Mouse (Mus musculus) T-cell, adult 2 months (primary cell): ENCODE measurements around the gene Rrp12.
A peak's percentile ranks its signal among the peaks of the same experiment; 100 is the strongest.
"Not testable (repeated sequence)": the region's sequence is repeated elsewhere in the genome, so short reads cannot be mapped to it uniquely, and the experiment has no call there.

Experiments used
- DNase-seq: peaks from one replicate; pipeline ENCODE4 v3.0.0; 2022; ENCODE audit warnings: low spot score

Gene Rrp12

DNA sequence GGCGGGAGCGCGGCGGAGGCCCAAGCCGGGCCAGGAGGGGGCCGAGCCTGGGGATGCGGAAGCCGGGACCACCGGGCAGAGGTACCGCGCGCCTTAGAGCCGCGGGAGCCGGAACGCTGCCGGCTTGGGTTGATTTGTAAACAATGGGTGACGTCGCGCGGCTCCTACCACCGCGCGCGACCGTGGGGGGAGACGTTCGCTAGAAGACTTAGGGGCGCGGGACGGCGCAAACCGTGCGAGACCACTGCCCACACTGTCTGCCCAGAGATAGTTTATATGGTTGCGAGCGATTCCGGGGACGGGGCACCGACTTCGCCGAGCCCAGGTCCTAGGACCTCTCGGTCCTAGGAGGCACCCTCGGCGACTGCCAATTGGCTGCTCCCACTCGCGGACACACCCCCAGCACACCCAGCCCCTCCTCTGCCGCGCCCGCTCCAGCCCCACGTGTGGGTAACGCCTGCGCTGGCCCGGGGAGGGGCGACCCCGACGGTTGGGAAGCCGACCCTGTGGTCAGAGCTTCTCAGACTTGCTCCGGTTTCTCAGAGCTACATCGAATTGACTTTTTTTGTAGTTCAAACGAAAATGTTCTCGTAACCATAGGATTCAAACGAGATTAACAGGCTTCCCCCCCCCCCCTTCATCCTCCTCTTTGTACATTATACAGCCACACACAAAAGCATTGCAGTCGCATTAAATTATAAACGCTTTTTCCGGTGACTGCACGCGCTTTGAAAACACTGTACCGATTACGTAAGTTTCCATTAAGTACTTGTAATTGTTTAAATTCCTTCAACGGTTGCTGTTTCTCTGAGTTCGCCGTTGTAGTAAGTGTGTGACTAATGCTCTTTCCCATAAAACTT, 47.8 kb downstream of the Rrp12 start, which contains the start of gene Frat2:
TSS of gene Frat2 (minus strand) at position 141 of the 860 bp plus-strand sequence.
- peak; percentile 93 for DNase-seq

- not testable (repeated sequence) for DNase-seq
These were observed 48.4 kb downstream of the Rrp12 start for GRCm38 (mm10) chr19:41847614-41847991.

DNA sequence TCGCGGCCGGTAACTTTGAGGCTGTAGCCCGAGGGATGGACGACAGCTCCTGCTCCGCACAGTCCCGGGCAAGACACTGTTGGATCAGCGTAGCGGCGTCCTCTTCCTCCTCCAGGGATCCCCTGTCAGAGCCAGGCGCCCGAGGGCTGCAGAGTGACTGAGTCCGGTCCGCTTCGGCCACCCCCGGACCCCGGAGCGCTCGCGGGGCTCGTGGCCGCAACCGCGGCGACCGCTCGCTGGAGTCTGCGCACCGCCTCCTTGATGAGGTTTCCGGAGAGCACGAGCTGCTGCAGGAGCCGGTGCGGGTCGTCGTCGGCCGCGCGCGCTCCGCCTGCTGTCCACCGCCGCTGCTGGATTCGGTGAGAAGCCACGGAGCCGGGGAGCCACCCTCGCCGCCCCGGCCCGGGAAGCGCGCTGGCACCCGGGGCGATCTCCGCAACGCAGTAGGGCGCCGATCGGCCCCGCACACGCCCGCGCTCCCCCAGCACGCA, 48.8 kb downstream of the Rrp12 start:
- DNase-seq, result peak; percentile 31

GRCm38 (mm10) chr19:41846366-41847090, 49.4 kb downstream of the Rrp12 start:
- DNase-seq, result no peak

GRCm38 (mm10) chr19:41844345-41844744, 51.6 kb downstream of the Rrp12 start:
- no peak for DNase-seq

DNA sequence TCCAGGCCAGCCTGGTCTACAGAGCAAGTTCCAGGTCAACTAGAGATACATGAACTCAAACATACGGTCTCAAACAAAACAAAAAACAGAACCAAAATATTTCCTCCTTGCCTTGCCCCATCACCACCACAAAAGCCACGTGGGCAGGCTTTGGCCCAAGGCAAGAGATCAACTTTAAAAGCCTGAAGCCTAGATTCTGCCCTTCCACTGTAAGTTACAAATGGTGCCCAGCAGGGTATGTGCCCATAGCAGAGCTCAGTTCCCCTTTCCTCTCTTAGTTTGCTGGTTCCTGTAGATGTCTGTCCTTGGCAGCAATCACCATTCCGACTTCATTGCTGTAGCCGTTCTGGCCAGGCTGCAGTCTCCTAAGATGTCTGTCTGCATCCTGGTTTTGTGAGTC, 53.3 kb downstream of the Rrp12 start:
- no peak for DNase-seq

DNA sequence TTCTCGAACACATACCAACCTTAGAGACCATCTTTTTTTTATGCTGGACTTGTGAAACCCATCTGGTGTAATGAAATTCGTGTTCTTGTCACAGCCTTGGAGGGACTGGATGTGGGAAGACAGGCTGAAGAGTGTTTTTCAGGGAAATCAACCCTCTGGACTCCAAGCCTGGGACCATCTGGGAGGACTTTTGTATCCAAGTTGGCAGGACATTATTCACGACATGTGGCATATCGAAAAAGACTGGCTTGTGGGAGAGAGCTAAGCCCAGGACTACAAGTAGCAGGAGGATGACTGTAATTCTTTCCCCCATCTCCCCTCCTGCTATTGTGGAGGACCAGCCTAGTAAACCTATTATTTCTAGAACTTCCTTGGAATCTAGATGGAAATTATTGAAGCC, 53.8 kb downstream of the Rrp12 start:
- DNase-seq, result no peak

GRCm38 (mm10) chr19:41841105-41841750, 54.7 kb downstream of the Rrp12 start:
- no peak for DNase-seq

DNA sequence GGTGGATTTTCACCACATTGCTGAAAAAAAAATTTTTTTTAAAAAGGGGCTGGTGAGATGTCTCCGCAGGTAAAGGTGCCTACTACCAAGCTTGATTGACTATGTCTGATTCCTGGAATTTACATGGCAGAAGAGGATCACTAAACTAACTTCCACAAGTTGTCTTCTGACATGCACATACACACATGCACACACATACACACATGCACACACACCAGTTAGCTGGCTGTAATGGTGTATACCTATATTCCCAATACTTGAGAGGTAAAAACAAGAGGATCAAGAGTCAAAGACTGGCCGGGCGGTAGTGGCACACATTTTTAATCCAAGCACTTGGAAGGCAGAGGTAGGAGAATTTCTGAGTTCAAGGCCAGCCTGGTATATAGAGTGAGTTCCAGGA, 56.3 kb downstream of the Rrp12 start:
- no peak for DNase-seq

DNA sequence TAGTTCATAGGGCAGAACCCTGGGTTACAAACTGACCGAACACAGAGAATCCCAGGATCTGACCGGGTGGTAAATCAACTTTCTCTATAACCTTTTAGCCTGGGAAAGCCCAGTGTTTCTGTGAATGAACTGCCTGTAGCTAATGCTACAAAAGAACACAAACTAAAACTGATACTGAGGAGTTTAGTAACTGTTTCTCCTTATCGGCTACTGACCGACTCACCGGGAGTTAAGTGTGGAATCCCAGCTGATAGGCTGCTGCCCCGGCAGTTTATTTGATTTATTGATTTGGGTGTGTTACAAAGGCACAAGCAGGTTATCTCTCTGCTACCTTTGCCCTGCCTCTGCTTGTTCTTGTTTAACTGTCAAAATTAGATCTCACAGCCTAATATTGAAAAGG, 57.2 kb downstream of the Rrp12 start:
- no peak for DNase-seq

GRCm38 (mm10) chr19:41837917-41838261, 58.1 kb downstream of the Rrp12 start:
- DNase-seq, result no peak

GRCm38 (mm10) chr19:41837194-41837916, 58.6 kb downstream of the Rrp12 start:
- no peak for DNase-seq

DNA sequence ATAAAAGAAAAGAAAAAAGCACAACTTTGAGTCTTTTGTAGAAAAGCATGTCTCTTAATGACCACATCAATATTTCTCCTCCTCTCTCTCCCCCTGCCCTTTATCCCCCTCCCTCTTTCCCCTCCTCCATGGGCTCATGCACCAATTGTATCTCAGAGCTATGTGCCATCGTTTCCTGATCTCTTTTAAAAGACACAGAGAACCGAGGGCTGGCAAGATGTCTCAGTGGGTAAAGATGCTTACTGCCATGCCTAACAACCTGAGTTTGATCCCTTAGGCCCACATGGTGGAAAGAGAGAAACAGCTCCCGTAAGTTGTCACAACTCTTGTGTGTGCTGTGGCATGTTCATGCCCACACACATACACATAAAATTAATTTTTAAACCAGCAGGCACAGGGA, 59.3 kb downstream of the Rrp12 start:
- DNase-seq, result no peak

GRCm38 (mm10) chr19:41835816-41836215, 60.2 kb downstream of the Rrp12 start:
- peak; percentile 26 for DNase-seq

DNA sequence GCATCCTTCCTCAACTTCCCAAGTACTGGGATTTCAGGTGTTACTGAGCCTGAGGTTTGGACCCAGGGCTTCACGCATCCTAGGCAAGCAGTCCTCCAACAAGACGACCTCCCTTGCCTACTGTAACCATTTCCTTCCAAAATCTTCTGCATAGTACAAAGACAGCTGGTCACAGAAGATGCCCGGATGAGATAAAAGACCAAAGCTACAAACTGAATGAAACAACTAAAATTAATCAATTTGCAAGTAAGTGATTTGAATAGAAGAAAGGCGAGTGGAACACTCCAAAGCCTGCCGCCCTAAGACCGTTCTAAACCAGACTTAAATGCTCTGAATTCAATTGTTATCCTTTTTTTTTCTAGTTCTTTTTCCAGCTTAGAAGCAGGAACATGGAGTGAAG, 60.6 kb downstream of the Rrp12 start:
- DNase-seq, result no peak

GRCm38 (mm10) chr19:41832501-41833201, 63.3 kb downstream of the Rrp12 start:
- no peak for DNase-seq

GRCm38 (mm10) chr19:41831718-41832391, 64.1 kb downstream of the Rrp12 start:
- no peak for DNase-seq

DNA sequence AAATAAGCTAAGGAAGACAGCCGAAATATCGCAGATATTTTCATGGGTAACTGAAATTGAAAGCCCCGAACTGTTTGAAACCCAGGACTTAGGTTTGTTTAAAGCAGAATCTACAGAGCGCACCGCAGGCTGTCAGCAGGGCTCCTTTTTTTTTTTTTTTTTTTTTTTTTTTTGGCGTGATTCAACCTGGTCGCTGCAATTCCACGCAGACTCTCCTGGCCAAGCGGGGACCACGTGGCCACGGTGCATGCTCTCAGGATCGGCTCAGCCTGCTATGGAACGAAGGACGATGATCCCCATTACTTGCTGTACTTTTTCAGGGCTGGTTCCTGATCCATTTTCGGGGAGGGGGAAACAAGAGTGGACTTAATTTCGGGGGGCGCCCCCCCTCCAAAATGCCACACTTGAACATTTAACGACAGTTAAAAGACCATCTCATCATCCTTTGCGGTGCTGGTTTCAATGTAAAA, 64.8 kb downstream of the Rrp12 start:
- DNase-seq, result no peak

- peak; percentile 84 for DNase-seq
These were observed 65.6 kb downstream of the Rrp12 start for GRCm38 (mm10) chr19:41830106-41831031.
